Mouse (Mus musculus): ENCODE measurements around the gene Lhfpl2. TPM values are rescaled to one million over a fixed set of nuclear protein-coding genes. Genes with fewer than 3 reads are reported as not detected.
A peak's percentile ranks its signal among the peaks of the same experiment; 100 is the strongest.

Lhfpl2 gene
- total and polyA plus RNA-seq, 3 experiments, result not detected

DNA sequence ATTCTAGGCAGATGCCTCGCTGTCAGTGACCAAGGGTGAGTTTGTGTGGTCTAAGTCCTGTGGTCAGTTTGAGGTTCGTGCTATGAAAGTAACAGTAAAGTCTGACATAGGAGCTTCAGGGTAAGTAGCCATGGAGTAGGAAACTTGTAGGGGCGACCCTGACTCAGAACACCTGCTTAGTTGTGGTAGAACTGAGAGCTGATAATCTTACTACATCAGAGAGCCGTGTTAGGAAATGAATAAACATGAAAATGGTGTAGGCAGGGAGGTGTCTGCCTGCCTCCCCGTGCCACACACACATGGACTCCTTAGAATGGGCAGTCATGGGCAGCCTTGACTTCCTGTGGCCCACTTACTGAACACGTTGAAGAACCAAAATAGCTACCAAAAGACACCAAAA, 96.1 kb downstream of the Lhfpl2 start:
- Histone ChIP-seq H3K4me2 (ENCODE audit: insufficient read depth, low read depth, poor library complexity, severe bottlenecking) (no peak overlapping the region), H3K9ac (ENCODE audit: insufficient read depth, low read depth) (no peak overlapping the region), H3K27me3 (replicated peaks) (no peaks in the 10 kb centered on the region), H3K9me3 (replicated peaks; ENCODE audit: low read length) (no peaks in the 10 kb centered on the region), H3K36me3 (replicated peaks in 1 of 2; ENCODE audit: control insufficient read depth in 1 of 2, insufficient read depth in 1 of 2, low read length in 1 of 2) (no peaks in the 10 kb centered on the region), H3K27ac (ENCODE audit: insufficient read depth, low read depth) (no peak overlapping the region), H3K4me3 (replicated peaks in 1 of 3; ENCODE audit: low read depth in 2 of 3, low read length in 2 of 3, poor library complexity in 1 of 3) (no peak overlapping the region), H3K4me1 (ENCODE audit: control insufficient read depth in 1 of 2, insufficient read depth in 2 of 2) (peaks cover 0 to 7% of the 10 kb centered on the region in 2 experiments; a peak in 1 of 4 replicates), H3K79me2 (replicated peaks; ENCODE audit: control insufficient read depth, extremely low read depth, insufficient read depth, poor library complexity, severe bottlenecking) (no peaks in the 10 kb centered on the region)
- DNase-seq (ENCODE audit: extremely low read depth), result no peak
- in situ Hi-C loops (cut with MboI; ENCODE audit: low pct_ligation_motif_present, low pct_unique_long_range_greater_than_20kb, low sequenced_read_pairs), result no loop called here
- no peak for TF ChIP-seq MAZ (IDR thresholded peaks at IDR 0.05; ENCODE audit: low read depth, low read length)
- no peak for TF ChIP-seq MEF2A (IDR thresholded peaks at IDR 0.05; ENCODE audit: borderline replicate concordance, low read depth, low read length)
- no peak for TF ChIP-seq JUND (conservative IDR thresholded peaks at IDR 0.05; ENCODE audit: low read depth, low read length)
- TF ChIP-seq SMC3 (IDR thresholded peaks at IDR 0.05; ENCODE audit: low read depth, low read length), result no peak
- no peak for TF ChIP-seq GABPA (IDR thresholded peaks at IDR 0.05; ENCODE audit: insufficient replicate concordance, low read depth, low read length)
- no peak for TF ChIP-seq IRF4 (IDR thresholded peaks at IDR 0.05; ENCODE audit: low read depth, low read length)
- no peak for TF ChIP-seq PAX5 (IDR thresholded peaks at IDR 0.05; ENCODE audit: low read length)
- no peak for TF ChIP-seq HCFC1 (IDR thresholded peaks at IDR 0.05; ENCODE audit: low read depth, low read length)
- TF ChIP-seq CTCF (conservative IDR thresholded peaks at IDR 0.05 in 1 of 2, IDR thresholded peaks at IDR 0.05 in 1 of 2; ENCODE audit: low read depth in 2 of 2, low read length in 2 of 2), result no peak
- no peak for TF ChIP-seq MAX (IDR thresholded peaks at IDR 0.05; ENCODE audit: low read length)
- TF ChIP-seq ZC3H11A (IDR thresholded peaks at IDR 0.05; ENCODE audit: low read depth, low read length), result no peak
- no peak for TF ChIP-seq EP300 (IDR thresholded peaks at IDR 0.05; ENCODE audit: low read length)
- no peak for TF ChIP-seq POLR2AphosphoS2 (IDR thresholded peaks at IDR 0.05; ENCODE audit: low read depth, low read length)
- TF ChIP-seq MXI1 (IDR thresholded peaks at IDR 0.05; ENCODE audit: low read depth, low read length), result no peak
- no peak for TF ChIP-seq POLR2A (IDR thresholded peaks at IDR 0.05; ENCODE audit: low read depth, low read length)
- TF ChIP-seq SIN3A (IDR thresholded peaks at IDR 0.05; ENCODE audit: low read length), result no peak
- no peak for TF ChIP-seq E2F4 (IDR thresholded peaks at IDR 0.05; ENCODE audit: insufficient replicate concordance, low read depth, low read length)
- TF ChIP-seq CHD1 (IDR thresholded peaks at IDR 0.05; ENCODE audit: low read depth, low read length), result no peak
- TF ChIP-seq UBTF (IDR thresholded peaks at IDR 0.05; ENCODE audit: low read depth, low read length), result no peak
- no peak for TF ChIP-seq CHD2 (IDR thresholded peaks at IDR 0.05; ENCODE audit: low read length)
- dilution Hi-C loops (cut with MboI; ENCODE audit: extremely low pct_ligation_motif_present, extremely low pct_unique_long_range_greater_than_20kb, low sequenced_read_pairs), result no loop called here

DNA sequence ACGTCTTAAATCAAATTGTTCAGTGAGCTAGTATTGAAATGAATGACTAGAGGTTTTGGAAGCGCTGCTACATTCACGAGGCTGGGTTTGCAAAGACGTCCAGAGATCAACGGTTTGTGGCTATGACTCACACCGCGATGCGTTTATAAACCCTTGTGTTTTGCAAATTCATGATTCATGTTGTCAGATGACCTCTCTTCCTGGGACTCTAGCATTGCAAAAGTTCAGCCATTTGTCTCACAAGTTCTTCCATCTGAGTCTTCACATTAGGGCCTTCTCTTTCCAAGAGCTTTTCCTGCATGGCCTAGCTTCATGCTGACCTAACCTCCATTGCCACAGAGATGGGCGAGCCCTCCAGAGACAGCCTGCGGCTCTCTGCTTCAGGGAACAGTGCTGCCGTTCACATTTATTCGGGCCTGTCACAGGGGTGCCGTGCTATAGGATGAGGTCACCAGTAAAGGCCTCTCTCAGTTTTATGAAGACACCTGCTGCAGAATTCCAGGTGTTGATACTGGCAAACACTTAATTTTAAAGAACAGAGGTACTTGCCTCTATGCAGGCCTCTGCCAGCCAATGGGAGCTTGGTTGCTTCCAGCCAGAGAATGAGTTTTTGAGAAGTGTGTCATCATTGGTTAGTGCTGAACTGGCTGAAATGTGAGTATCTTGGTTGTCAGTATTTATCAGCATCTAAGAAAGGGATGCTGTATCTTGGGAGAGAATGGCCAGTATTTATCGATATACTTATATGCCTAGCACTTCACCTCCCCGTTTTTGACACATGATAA, 97.1 kb downstream of the Lhfpl2 start:
- H3K27ac ChIP-seq (ENCODE audit: insufficient read depth, low read depth), result no peak overlapping the region
- dilution Hi-C loops (cut with MboI; ENCODE audit: extremely low pct_ligation_motif_present, extremely low pct_unique_long_range_greater_than_20kb, low sequenced_read_pairs) (no loop called here), in situ Hi-C loops (cut with MboI; ENCODE audit: low pct_ligation_motif_present, low pct_unique_long_range_greater_than_20kb, low sequenced_read_pairs) (no loop called here)
- H3K9ac ChIP-seq (ENCODE audit: insufficient read depth, low read depth), result no peak overlapping the region
- H3K4me1 ChIP-seq (ENCODE audit: control insufficient read depth in 1 of 2, insufficient read depth in 2 of 2), result peaks cover 0 to 7% of the 10 kb centered on the region in 2 experiments; a peak in 1 of 4 replicates
- H3K9me3 ChIP-seq (replicated peaks; ENCODE audit: low read length), result no peaks in the 10 kb centered on the region
- H3K79me2 ChIP-seq (replicated peaks; ENCODE audit: control insufficient read depth, extremely low read depth, insufficient read depth, poor library complexity, severe bottlenecking), result no peaks in the 10 kb centered on the region
- no peaks in the 10 kb centered on the region for H3K36me3 ChIP-seq (replicated peaks in 1 of 2; ENCODE audit: control insufficient read depth in 1 of 2, insufficient read depth in 1 of 2, low read length in 1 of 2)
- H3K4me3 ChIP-seq (replicated peaks in 1 of 3; ENCODE audit: low read depth in 2 of 3, low read length in 2 of 3, poor library complexity in 1 of 3), result no peak overlapping the region
- TF ChIP-seq HCFC1 (IDR thresholded peaks at IDR 0.05; ENCODE audit: low read depth, low read length) (no peak), POLR2A (IDR thresholded peaks at IDR 0.05; ENCODE audit: low read depth, low read length) (no peak), UBTF (IDR thresholded peaks at IDR 0.05; ENCODE audit: low read depth, low read length) (no peak), ELF1 (IDR thresholded peaks at IDR 0.05; ENCODE audit: low read depth, low read length) (no peak), USF2 (conservative IDR thresholded peaks at IDR 0.05; ENCODE audit: low read depth, low read length) (no peak), MAX (IDR thresholded peaks at IDR 0.05; ENCODE audit: low read length) (no peak), JUND (conservative IDR thresholded peaks at IDR 0.05; ENCODE audit: low read depth, low read length) (no peak; the same call in 1 of the 2 replicates), PAX5 (IDR thresholded peaks at IDR 0.05; ENCODE audit: low read length) (no peak), SMC3 (IDR thresholded peaks at IDR 0.05; ENCODE audit: low read depth, low read length) (no peak), TCF12 (IDR thresholded peaks at IDR 0.05; ENCODE audit: low read depth, low read length) (no peak), GABPA (IDR thresholded peaks at IDR 0.05; ENCODE audit: insufficient replicate concordance, low read depth, low read length) (no peak), BHLHE40 (IDR thresholded peaks at IDR 0.05; ENCODE audit: low read depth, low read length) (no peak), CHD2 (IDR thresholded peaks at IDR 0.05; ENCODE audit: low read length) (no peak), MAFK (IDR thresholded peaks at IDR 0.05; ENCODE audit: insufficient replicate concordance, low read length) (no peak), MEF2A (IDR thresholded peaks at IDR 0.05; ENCODE audit: borderline replicate concordance, low read depth, low read length) (no peak), E2F4 (IDR thresholded peaks at IDR 0.05; ENCODE audit: insufficient replicate concordance, low read depth, low read length) (no peak)
- no peaks in the 10 kb centered on the region for H3K27me3 ChIP-seq (replicated peaks)
- no peak overlapping the region for H3K4me2 ChIP-seq (ENCODE audit: insufficient read depth, low read depth, poor library complexity, severe bottlenecking)
- DNase-seq (ENCODE audit: extremely low read depth), result peak; percentile 29
